Mouse (Mus musculus): ENCODE measurements around the gene Htra3. TPM values are rescaled to one million over a fixed set of nuclear protein-coding genes. Genes with fewer than 3 reads are reported as not detected.

Htra3 gene
- polyA plus RNA-seq, 1 experiment: 9.8 TPM

DNA sequence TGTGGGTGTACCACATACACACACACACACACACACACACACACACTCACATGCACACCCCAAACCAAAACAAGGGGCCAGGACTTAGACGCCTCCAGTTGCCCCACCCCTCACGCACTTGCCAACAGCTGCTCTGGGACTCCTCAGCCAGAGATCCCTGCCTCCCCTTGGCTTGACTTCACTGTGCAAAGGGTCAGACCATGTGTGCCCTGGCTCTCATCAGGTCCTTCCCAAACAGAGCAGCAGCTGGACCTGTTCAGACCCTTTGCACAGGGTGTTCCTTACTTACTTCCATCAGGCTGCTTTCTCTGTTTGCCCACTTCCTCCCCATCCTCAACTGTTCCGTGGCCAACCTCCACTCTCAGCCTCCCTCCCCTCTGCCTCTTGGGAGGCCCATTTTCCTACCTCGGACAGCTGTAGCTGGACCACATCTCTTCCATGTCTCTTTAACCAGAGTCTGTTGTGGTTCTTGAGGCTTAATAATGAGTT, 54.8 kb downstream of the Htra3 start:
- Histone ChIP-seq H3K27me3 (replicated peaks; ENCODE audit: control insufficient read depth, insufficient read depth, low read length) (no peaks in the 10 kb centered on the region), H3K4me3 (ENCODE audit: insufficient read depth, low read depth, low read length) (no peak overlapping the region), H3K36me3 (ENCODE audit: control insufficient read depth, insufficient read depth, low read length) (no peaks in the 10 kb centered on the region), H3K27ac (ENCODE audit: insufficient read depth, low read depth, low read length) (no peak overlapping the region), H3K4me1 (ENCODE audit: control insufficient read depth, insufficient read depth, low read length) (no peaks in the 10 kb centered on the region)
- 66% methylated on average over 4 of the region's 4 CpGs for WGBS
- TF ChIP-seq CTCF (conservative IDR thresholded peaks at IDR 0.05; ENCODE audit: insufficient read depth, insufficient read length, low read depth, low read length) (no peak), POLR2A (IDR thresholded peaks at IDR 0.05; ENCODE audit: low read depth, low read length) (no peak)
- DNase-seq: peak; percentile 21

DNA sequence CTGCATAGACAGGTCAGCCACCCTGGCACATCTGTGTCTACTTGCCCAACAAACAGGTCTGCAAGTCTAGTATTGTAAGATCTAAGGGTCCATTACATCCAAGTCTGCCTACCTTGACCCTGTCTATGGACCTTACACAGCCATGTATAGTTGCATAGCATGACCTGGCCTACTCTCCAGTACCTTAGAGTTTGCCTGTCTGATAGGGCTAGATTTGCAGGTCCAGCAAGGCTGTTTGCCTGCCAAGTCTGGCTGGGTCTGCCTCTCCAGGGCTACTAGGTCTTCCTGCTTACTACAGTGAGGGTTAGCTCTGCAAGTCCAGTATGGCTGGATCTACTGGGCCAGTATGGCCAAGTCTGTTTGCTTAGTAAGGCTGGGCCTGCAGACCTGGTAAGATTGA, 55.8 kb downstream of the Htra3 start:
- DNase-seq: no peak
- Histone ChIP-seq H3K27me3 (replicated peaks; ENCODE audit: control insufficient read depth, insufficient read depth, low read length) (no peaks in the 10 kb centered on the region), H3K27ac (ENCODE audit: insufficient read depth, low read depth, low read length) (no peak overlapping the region), H3K4me3 (ENCODE audit: insufficient read depth, low read depth, low read length) (no peak overlapping the region), H3K36me3 (ENCODE audit: control insufficient read depth, insufficient read depth, low read length) (no peaks in the 10 kb centered on the region), H3K4me1 (ENCODE audit: control insufficient read depth, insufficient read depth, low read length) (no peaks in the 10 kb centered on the region)
- TF ChIP-seq POLR2A (IDR thresholded peaks at IDR 0.05; ENCODE audit: low read depth, low read length): no peak

DNA sequence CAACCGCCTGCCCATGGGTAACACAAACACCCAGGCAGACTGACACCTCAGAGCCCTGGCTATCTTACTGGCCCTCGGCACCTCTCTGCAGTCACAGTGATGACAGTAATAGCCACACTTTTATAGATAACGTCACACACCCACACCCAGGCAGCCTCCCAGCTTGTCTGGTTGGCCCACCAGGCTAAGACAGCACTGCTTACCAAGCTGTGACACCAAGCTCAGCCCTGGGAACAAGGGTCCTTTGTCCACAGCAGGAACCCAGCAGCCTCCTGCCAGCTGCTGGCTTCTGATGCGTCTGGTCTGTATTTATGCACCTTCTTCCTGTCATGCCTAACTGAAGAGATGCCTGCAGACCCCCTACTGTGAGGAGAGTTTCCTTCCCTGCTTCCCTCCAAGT, 58.5 kb downstream of the Htra3 start:
- TF ChIP-seq POLR2A (IDR thresholded peaks at IDR 0.05; ENCODE audit: low read depth, low read length): no peak
- no peak for TF ChIP-seq CTCF (conservative IDR thresholded peaks at IDR 0.05; ENCODE audit: insufficient read depth, insufficient read length, low read depth, low read length)
- 60% methylated on average over 4 of the region's 4 CpGs for WGBS
- H3K4me1 ChIP-seq (ENCODE audit: control insufficient read depth, insufficient read depth, low read length): no peaks in the 10 kb centered on the region
- no peaks in the 10 kb centered on the region for H3K36me3 ChIP-seq (ENCODE audit: control insufficient read depth, insufficient read depth, low read length)
- no peak overlapping the region for H3K4me3 ChIP-seq (ENCODE audit: insufficient read depth, low read depth, low read length)
- H3K27ac ChIP-seq (ENCODE audit: insufficient read depth, low read depth, low read length): no peak overlapping the region
- no peaks in the 10 kb centered on the region for H3K27me3 ChIP-seq (replicated peaks; ENCODE audit: control insufficient read depth, insufficient read depth, low read length)
- no peak for DNase-seq

DNA sequence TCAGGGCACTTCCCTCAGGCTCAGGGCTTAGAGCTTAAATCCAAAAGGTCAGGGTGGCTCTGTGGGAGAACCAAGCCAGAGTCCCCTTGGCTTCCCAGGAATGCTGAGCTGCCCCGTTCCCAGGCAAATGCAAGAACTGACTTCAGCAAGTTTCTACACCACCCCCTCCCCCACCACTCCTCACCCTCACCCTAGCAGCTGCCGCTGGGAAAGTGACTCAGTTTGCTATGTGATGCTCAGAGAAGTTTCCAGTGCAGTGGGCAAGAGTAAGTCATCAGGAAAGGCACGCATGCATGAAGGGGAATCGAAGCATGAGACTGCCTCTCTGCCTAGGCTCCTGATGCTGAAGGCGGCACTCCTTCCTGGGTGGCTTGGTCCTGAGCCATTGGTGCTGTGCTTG, 62.6 kb downstream of the Htra3 start:
- Histone ChIP-seq H3K27ac (ENCODE audit: insufficient read depth, low read depth, low read length) (no peak overlapping the region), H3K4me1 (ENCODE audit: control insufficient read depth, insufficient read depth, low read length) (no peaks in the 10 kb centered on the region), H3K36me3 (ENCODE audit: control insufficient read depth, insufficient read depth, low read length) (no peaks in the 10 kb centered on the region), H3K4me3 (ENCODE audit: insufficient read depth, low read depth, low read length) (no peak overlapping the region), H3K27me3 (replicated peaks; ENCODE audit: control insufficient read depth, insufficient read depth, low read length) (no peaks in the 10 kb centered on the region)
- WGBS: 30% methylated on average over 5 of the region's 5 CpGs
- TF ChIP-seq POLR2A (IDR thresholded peaks at IDR 0.05; ENCODE audit: low read depth, low read length) (no peak), CTCF (conservative IDR thresholded peaks at IDR 0.05; ENCODE audit: insufficient read depth, insufficient read length, low read depth, low read length) (no peak)
- peak; percentile 19 for DNase-seq

DNA sequence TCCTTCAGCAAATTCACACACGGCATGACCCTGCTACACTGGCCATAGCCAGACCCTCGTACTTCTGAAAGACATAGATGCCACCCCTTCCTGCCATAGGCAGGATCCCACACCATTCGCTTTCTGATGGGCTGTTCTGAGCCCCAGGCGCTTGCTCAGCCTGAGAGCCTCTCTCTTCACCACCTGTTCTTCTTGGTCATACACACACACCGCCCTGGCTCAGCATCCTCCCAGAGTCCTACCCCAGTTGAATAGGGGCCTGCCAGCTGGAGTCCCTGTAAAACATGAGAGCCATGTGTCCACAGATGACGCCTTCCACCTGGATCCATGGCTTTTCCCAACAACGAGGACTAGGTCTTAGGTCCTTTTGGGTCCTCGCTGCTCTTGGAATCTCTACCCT, 66.9 kb downstream of the Htra3 start:
- Histone ChIP-seq H3K27me3 (replicated peaks; ENCODE audit: control insufficient read depth, insufficient read depth, low read length) (no peaks in the 10 kb centered on the region), H3K4me1 (ENCODE audit: control insufficient read depth, insufficient read depth, low read length) (no peaks in the 10 kb centered on the region), H3K36me3 (ENCODE audit: control insufficient read depth, insufficient read depth, low read length) (no peaks in the 10 kb centered on the region), H3K27ac (ENCODE audit: insufficient read depth, low read depth, low read length) (no peak overlapping the region), H3K4me3 (ENCODE audit: insufficient read depth, low read depth, low read length) (no peak overlapping the region)
- WGBS: 85% methylated on average over 8 of the region's 8 CpGs
- no peak for DNase-seq
- no peak for TF ChIP-seq CTCF (conservative IDR thresholded peaks at IDR 0.05; ENCODE audit: insufficient read depth, insufficient read length, low read depth, low read length)
- TF ChIP-seq POLR2A (IDR thresholded peaks at IDR 0.05; ENCODE audit: low read depth, low read length): no peak

DNA sequence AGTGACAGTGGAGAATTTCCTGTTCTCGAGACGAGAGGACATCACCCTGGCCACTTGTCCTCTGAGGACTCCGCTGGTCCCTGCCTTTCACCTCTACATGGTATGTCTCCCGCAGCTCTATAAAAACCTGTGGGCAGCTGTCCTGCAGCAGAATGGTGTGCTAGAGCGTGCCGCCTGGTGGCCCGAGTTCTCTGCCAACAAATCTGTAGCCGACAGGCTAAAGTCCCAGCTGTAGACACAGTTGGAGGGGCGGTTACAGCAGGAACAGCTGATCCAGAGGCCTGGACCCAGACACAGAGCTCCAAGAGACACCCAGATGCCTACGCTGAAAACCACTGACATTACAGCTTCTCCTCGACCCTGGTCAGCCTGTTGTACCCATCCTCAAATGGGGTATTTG, 67.7 kb downstream of the Htra3 start:
- H3K4me1 ChIP-seq (ENCODE audit: control insufficient read depth, insufficient read depth, low read length): no peaks in the 10 kb centered on the region
- H3K36me3 ChIP-seq (ENCODE audit: control insufficient read depth, insufficient read depth, low read length): no peaks in the 10 kb centered on the region
- no peak for DNase-seq
- no peaks in the 10 kb centered on the region for H3K27me3 ChIP-seq (replicated peaks; ENCODE audit: control insufficient read depth, insufficient read depth, low read length)
- TF ChIP-seq POLR2A (IDR thresholded peaks at IDR 0.05; ENCODE audit: low read depth, low read length): no peak
- TF ChIP-seq CTCF (conservative IDR thresholded peaks at IDR 0.05; ENCODE audit: insufficient read depth, insufficient read length, low read depth, low read length): no peak
- no peak overlapping the region for H3K27ac ChIP-seq (ENCODE audit: insufficient read depth, low read depth, low read length)
- H3K4me3 ChIP-seq (ENCODE audit: insufficient read depth, low read depth, low read length): no peak overlapping the region
- 66% methylated on average over 11 of the region's 11 CpGs for WGBS

DNA sequence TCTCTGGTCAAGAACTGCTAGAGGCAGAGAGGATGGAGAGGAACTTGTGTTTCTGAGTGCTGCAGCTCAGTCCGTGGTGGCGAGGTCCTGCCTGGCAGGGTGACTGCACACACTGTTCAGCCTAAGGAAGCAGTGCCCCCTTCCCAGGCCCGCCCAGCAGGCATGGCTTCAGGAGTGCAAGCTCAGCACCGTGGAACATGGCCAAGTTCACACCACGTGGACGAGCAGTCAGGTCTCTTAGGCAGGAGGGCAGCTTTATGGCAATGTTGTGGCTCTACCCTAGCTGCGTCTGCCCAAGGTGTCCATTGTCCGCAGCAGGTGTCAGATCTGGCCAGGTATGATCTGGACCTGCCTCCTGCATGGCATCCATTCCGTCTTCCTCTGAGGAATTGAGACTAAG, 68.4 kb downstream of the Htra3 start:
- no peaks in the 10 kb centered on the region for H3K36me3 ChIP-seq (ENCODE audit: control insufficient read depth, insufficient read depth, low read length)
- H3K27ac ChIP-seq (ENCODE audit: insufficient read depth, low read depth, low read length): no peak overlapping the region
- H3K27me3 ChIP-seq (replicated peaks; ENCODE audit: control insufficient read depth, insufficient read depth, low read length): no peaks in the 10 kb centered on the region
- peak; percentile 76 for DNase-seq
- H3K4me3 ChIP-seq (ENCODE audit: insufficient read depth, low read depth, low read length): no peak overlapping the region
- TF ChIP-seq POLR2A (IDR thresholded peaks at IDR 0.05; ENCODE audit: low read depth, low read length) (no peak), CTCF (conservative IDR thresholded peaks at IDR 0.05; ENCODE audit: insufficient read depth, insufficient read length, low read depth, low read length) (no peak)
- H3K4me1 ChIP-seq (ENCODE audit: control insufficient read depth, insufficient read depth, low read length): no peaks in the 10 kb centered on the region
- whole genome bisulfite sequencing: 54% methylated on average over 9 of the region's 9 CpGs

DNA sequence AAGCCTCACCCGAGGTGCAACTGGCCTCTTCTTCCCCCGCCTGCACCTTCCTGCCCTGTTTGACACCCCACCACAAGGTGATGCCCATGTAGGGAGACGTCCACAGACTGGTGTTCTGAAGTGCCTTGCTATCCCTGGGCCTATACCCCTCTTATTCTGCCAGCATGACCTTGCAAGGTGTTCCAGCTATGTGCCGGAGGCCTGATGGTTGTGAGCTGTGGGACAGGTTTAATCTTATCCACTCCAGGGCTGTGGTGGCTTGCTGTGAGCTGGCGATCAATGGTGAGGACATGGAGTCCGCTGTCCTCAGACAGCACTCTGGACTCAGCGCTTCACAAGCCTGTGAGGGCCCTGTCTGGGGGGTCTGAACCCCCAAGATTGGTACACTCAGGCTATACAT, 69.2 kb downstream of the Htra3 start:
- Histone ChIP-seq H3K27me3 (replicated peaks; ENCODE audit: control insufficient read depth, insufficient read depth, low read length) (no peaks in the 10 kb centered on the region), H3K4me1 (ENCODE audit: control insufficient read depth, insufficient read depth, low read length) (no peaks in the 10 kb centered on the region), H3K27ac (ENCODE audit: insufficient read depth, low read depth, low read length) (no peak overlapping the region), H3K4me3 (ENCODE audit: insufficient read depth, low read depth, low read length) (no peak overlapping the region), H3K36me3 (ENCODE audit: control insufficient read depth, insufficient read depth, low read length) (no peaks in the 10 kb centered on the region)
- WGBS: 92% methylated on average over 7 of the region's 7 CpGs
- DNase-seq: no peak
- no peak for TF ChIP-seq CTCF (conservative IDR thresholded peaks at IDR 0.05; ENCODE audit: insufficient read depth, insufficient read length, low read depth, low read length)
- TF ChIP-seq POLR2A (IDR thresholded peaks at IDR 0.05; ENCODE audit: low read depth, low read length): no peak
